Mouse (Mus musculus) Patski (cell line): ENCODE measurements around the gene Asb15. TPM values are rescaled to one million over a fixed set of nuclear protein-coding genes. Genes with fewer than 3 reads are reported as not detected.
A peak's percentile ranks its signal among the peaks of the same experiment; 100 is the strongest.

ENCODE experiments used
- ATAC-seq: fragments of 100-300 bp; one replicate; pipeline ENCODE4 v1.8.0; 2021
- CTCF ChIA-PET: fragments of 350-600 bp; sonication (Branson Sonifier 250); formaldehyde crosslinking; loops from one replicate; lab custom pipeline; 2022; ENCODE audit warnings: inconsistent platforms; lab: Charles Lee
- POLR2A ChIA-PET: fragments of 350-600 bp; sonication (Branson Sonifier 250); formaldehyde crosslinking; loops from one replicate; lab custom pipeline; 2022; ENCODE audit warnings: antibody characterized with exemption, inconsistent platforms; lab: Charles Lee
- DNase-seq: peaks from one replicate; pipeline ENCODE4 v3.0.0-alpha.2; 2011; ENCODE audit warnings: low read depth, low spot score
- H3K27me3 ChIP-seq: fragments of 371-371 bp; one replicate; pipeline ENCODE4 v1.5.1; 2021
- CTCF ChIP-seq: fragments of 100-300 bp; IDR thresholded peaks from one replicate; pipeline ENCODE4 v1.5.1; 2021
- in situ Hi-C: fragments of 300-500 bp; cut with MboI; formaldehyde crosslinking; loops from 3 replicates; pipeline ENCODE4 v1.11.1; 2018; ENCODE audit warnings: low pct_unique_long_range_greater_than_20kb, mixed read lengths
- polyA plus RNA-seq: library from polyadenylated mRNA; unstranded; gene quantifications from one replicate; pipeline ENCODE4 v1.2.3, GENCODE M21; 2021

The Asb15 gene
- polyA plus RNA-seq, 1 experiment from 2014 or later = not detected

GRCm38 (mm10) chr6:24555488-24555887 lies 27.5 kb downstream of the Asb15 start:
- POLR2A ChIA-PET = interaction anchor here (0.5 kb wide), 1 partner anchor 78 kb away, joined by 4 read pairs; no protein-coding TSS in a partner anchor
- H3K27me3 ChIP-seq = no peaks in the 10 kb centered on the region
- in situ Hi-C loops = no loop called here
- DNase-seq (no peak), ATAC-seq (peak; percentile 63)
- no peak for TF ChIP-seq CTCF
- CTCF ChIA-PET = interaction anchor here (1.5 to 1.8 kb wide), 2 partner anchors 9 to 72 kb away, joined by 3 to 8 read pairs; no protein-coding TSS in a partner anchor

GRCm38 (mm10) chr6:24564081-24564480 lies 36.1 kb downstream of the Asb15 start:
- no peak for ATAC-seq
- in situ Hi-C loops = no loop called here
- no peaks in the 10 kb centered on the region for H3K27me3 ChIP-seq
- DNase-seq = no peak
- CTCF ChIA-PET = interaction anchor here (2.0 to 2.6 kb wide), 2 partner anchors 10 to 33 kb away, joined by 7 to 8 read pairs; no protein-coding TSS in a partner anchor
- POLR2A ChIA-PET = no interaction called here
- no peak for TF ChIP-seq CTCF

- ChIA-PET CTCF (interaction anchor here (2.0 to 2.6 kb wide), 2 partner anchors 10 to 34 kb away, joined by 7 to 8 read pairs; no protein-coding TSS in a partner anchor), POLR2A (no interaction called here)
- no peak for ATAC-seq
- no peaks in the 10 kb centered on the region for H3K27me3 ChIP-seq
- no peak for TF ChIP-seq CTCF
- in situ Hi-C loops = no loop called here
- DNase-seq = no peak
These were observed 36.9 kb downstream of the Asb15 start for GRCm38 (mm10) chr6:24564886-24565285.

- ATAC-seq (no peak), DNase-seq (no peak)
- POLR2A ChIA-PET = no interaction called here
- TF ChIP-seq CTCF = peak; percentile 59
- in situ Hi-C loops = no loop called here
- CTCF ChIA-PET = interaction anchor here (1.0 to 1.3 kb wide), 3 partner anchors 9 to 39 kb away, joined by 3 read pairs; no protein-coding TSS in a partner anchor
- no peaks in the 10 kb centered on the region for H3K27me3 ChIP-seq
These were observed 41.0 kb downstream of the Asb15 start for GRCm38 (mm10) chr6:24568963-24569362.

GRCm38 (mm10) chr6:24569711-24570110 lies 41.8 kb downstream of the Asb15 start:
- in situ Hi-C loops = no loop called here
- DNase-seq (no peak), ATAC-seq (no peak)
- POLR2A ChIA-PET = no interaction called here
- CTCF ChIA-PET = interaction anchor here (1.3 kb wide), 1 partner anchor 9 kb away, joined by 3 read pairs; no protein-coding TSS in a partner anchor
- no peak for TF ChIP-seq CTCF
- no peaks in the 10 kb centered on the region for H3K27me3 ChIP-seq

GRCm38 (mm10) chr6:24570278-24570677 lies 42.3 kb downstream of the Asb15 start:
- POLR2A ChIA-PET = no interaction called here
- no peak for ATAC-seq
- CTCF ChIA-PET = interaction anchor here (1.0 kb wide), 1 partner anchor 12 kb away, joined by 4 read pairs; no protein-coding TSS in a partner anchor
- no peak for DNase-seq
- no peak for TF ChIP-seq CTCF
- H3K27me3 ChIP-seq = no peaks in the 10 kb centered on the region
- in situ Hi-C loops = no loop called here

GRCm38 (mm10) chr6:24571126-24571525 lies 43.2 kb downstream of the Asb15 start:
- no peaks in the 10 kb centered on the region for H3K27me3 ChIP-seq
- in situ Hi-C loops = no loop called here
- POLR2A ChIA-PET = no interaction called here
- ATAC-seq (no peak), DNase-seq (no peak)
- CTCF ChIA-PET = interaction anchor here (1.0 kb wide), 1 partner anchor 13 kb away, joined by 4 read pairs; no protein-coding TSS in a partner anchor
- no peak for TF ChIP-seq CTCF

- TF ChIP-seq CTCF = no peak
- DNase-seq = no peak
- in situ Hi-C loops = no loop called here
- ChIA-PET CTCF (no interaction called here), POLR2A (no interaction called here)
- H3K27me3 ChIP-seq = no peaks in the 10 kb centered on the region
- ATAC-seq = no peak
These were observed 44.5 kb downstream of the Asb15 start for GRCm38 (mm10) chr6:24572431-24572830.

GRCm38 (mm10) chr6:24573319-24573718 lies 45.4 kb downstream of the Asb15 start:
- ChIA-PET CTCF (no interaction called here), POLR2A (no interaction called here)
- ATAC-seq = no peak
- H3K27me3 ChIP-seq = no peaks in the 10 kb centered on the region
- in situ Hi-C loops = no loop called here
- DNase-seq = no peak
- no peak for TF ChIP-seq CTCF

- POLR2A ChIA-PET = no interaction called here
- DNase-seq (no peak), ATAC-seq (no peak)
- CTCF ChIA-PET = interaction anchor here (0.9 to 1.1 kb wide), 2 partner anchors 13 to 54 kb away, joined by 3 read pairs; no protein-coding TSS in a partner anchor
- no peaks in the 10 kb centered on the region for H3K27me3 ChIP-seq
- in situ Hi-C loops = no loop called here
- TF ChIP-seq CTCF = no peak
These were observed 55.5 kb downstream of the Asb15 start for GRCm38 (mm10) chr6:24583456-24583855.

GRCm38 (mm10) chr6:24585431-24586310 lies 57.7 kb downstream of the Asb15 start:
- no peaks in the 10 kb centered on the region for H3K27me3 ChIP-seq
- DNase-seq (no peak), ATAC-seq (no peak)
- ChIA-PET CTCF (interaction anchor here (0.9 kb wide), 1 partner anchor 50 kb away, joined by 3 read pairs; no protein-coding TSS in a partner anchor), POLR2A (interaction anchor here (0.6 kb wide), 1 partner anchor 11 kb away, joined by 3 read pairs; no protein-coding TSS in a partner anchor)
- in situ Hi-C loops = no loop called here
- TF ChIP-seq CTCF = no peak
